Mouse (Mus musculus) C2C12 (cell line): ENCODE measurements at regions not wholly inside any gene's neighbourhood (a gene's known extent, or its start where the extent isn't known, plus 50 kb on each side); places are given as distances from the start of the nearest gene placed in this dataset.

Source experiments
- H3K27me3 ChIP-seq: one replicate; pipeline ENCODE4 v1.6.1; 2011; ENCODE audit not compliant: control insufficient read depth, insufficient read depth, insufficient read length
- H3K36me3 ChIP-seq: one replicate; pipeline ENCODE4 v1.6.1; 2011; ENCODE audit not compliant: control insufficient read depth, insufficient read depth
- H3K4me3 ChIP-seq: one replicate; pipeline ENCODE4 v1.5.1; 2011; ENCODE audit warnings: mild to moderate bottlenecking, control low read depth; ENCODE audit not compliant: poor library complexity, insufficient read depth, severe bottlenecking
- H3K79me2 ChIP-seq: one replicate; pipeline ENCODE4 v1.6.1; 2011; ENCODE audit not compliant: control insufficient read depth, insufficient read depth
- H3K79me3 ChIP-seq: one replicate; pipeline ENCODE4 v1.6.1; 2011; ENCODE audit warnings: low read depth, control low read depth
- H3ac ChIP-seq: one replicate; pipeline ENCODE3; 2011; ENCODE audit warnings: low read depth; ENCODE audit not compliant: control insufficient read depth, insufficient read length
- CEBPB ChIP-seq: IDR thresholded peaks from one replicate; pipeline ENCODE4 v1.6.1; 2011; ENCODE audit warnings: low read depth, mild to moderate bottlenecking, control low read depth, moderate library complexity
- CTCF ChIP-seq: IDR thresholded peaks from one replicate; pipeline ENCODE4 v1.5.1; 2011; ENCODE audit not compliant: control insufficient read depth, insufficient read depth, insufficient read length
- FOSL1 ChIP-seq: IDR thresholded peaks from one replicate; pipeline ENCODE4 v1.8.0; 2011; ENCODE audit warnings: mild to moderate bottlenecking, low read length; ENCODE audit not compliant: poor library complexity, insufficient read depth, severe bottlenecking
- MAX ChIP-seq: IDR thresholded peaks from one replicate; pipeline ENCODE4 v1.6.1; 2011; ENCODE audit warnings: mild to moderate bottlenecking, control low read depth
- MYOD1 ChIP-seq: IDR thresholded peaks from one replicate; pipeline ENCODE4 v1.6.1; 2011; ENCODE audit warnings: low read depth; ENCODE audit not compliant: control insufficient read depth, insufficient read length
- MYOG ChIP-seq: IDR thresholded peaks from one replicate; pipeline ENCODE4 v1.6.1; 2011; ENCODE audit not compliant: control insufficient read depth, insufficient read length; ENCODE audit errors: extremely low read depth
- USF1 ChIP-seq: IDR thresholded peaks from one replicate; pipeline ENCODE4 v1.6.1; 2011; ENCODE audit warnings: low read depth, mild to moderate bottlenecking, control low read depth, moderate library complexity

GRCm38 (mm10) chr11:112449632-112450031 is 332.4 kb upstream of the Sox9 start:
- Histone ChIP-seq H3K36me3 (no peaks in the 10 kb centered on the region), H3K4me3 (no peak overlapping the region), H3K27me3 (no peaks in the 10 kb centered on the region), H3ac (no peak overlapping the region), H3K79me3 (no peaks in the 10 kb centered on the region), H3K79me2 (no peaks in the 10 kb centered on the region)
- TF ChIP-seq USF1 (no peak), CEBPB (no peak)

GRCm38 (mm10) chr11:112450227-112450626 is 331.8 kb upstream of the Sox9 start:
- Histone ChIP-seq H3K36me3 (no peaks in the 10 kb centered on the region), H3K4me3 (no peak overlapping the region)

GRCm38 (mm10) chr11:112458075-112458474 is 323.9 kb upstream of the Sox9 start:
- no peaks in the 10 kb centered on the region for H3K79me2 ChIP-seq
- H3K4me3 ChIP-seq: no peak overlapping the region
- TF ChIP-seq MYOG: no peak
- no peak for TF ChIP-seq FOSL1
- TF ChIP-seq MAX: no peak
- no peak for TF ChIP-seq USF1
- TF ChIP-seq CEBPB: no peak
- no peak for TF ChIP-seq CTCF
- no peaks in the 10 kb centered on the region for H3K27me3 ChIP-seq
- no peaks in the 10 kb centered on the region for H3K79me3 ChIP-seq
- no peak overlapping the region for H3ac ChIP-seq
- H3K36me3 ChIP-seq: no peaks in the 10 kb centered on the region

More at GRCm38 (mm10) chr11:112450227-112450626, 331.8 kb upstream of the Sox9 start:
- no peaks in the 10 kb centered on the region for H3K27me3 ChIP-seq
- H3K79me3 ChIP-seq: no peaks in the 10 kb centered on the region
- TF ChIP-seq MYOG (no peak), CTCF (no peak), USF1 (no peak), MAX (no peak), CEBPB (no peak), FOSL1 (no peak), MYOD1 (no peak)
- H3ac ChIP-seq: no peak overlapping the region
- H3K79me2 ChIP-seq: no peaks in the 10 kb centered on the region

GRCm38 (mm10) chr11:112463121-112463520 is 318.9 kb upstream of the Sox9 start:
- no peaks in the 10 kb centered on the region for H3K79me3 ChIP-seq
- no peak for TF ChIP-seq CEBPB
- no peak for TF ChIP-seq MYOD1
- TF ChIP-seq USF1: no peak
- H3K27me3 ChIP-seq: no peaks in the 10 kb centered on the region
- no peaks in the 10 kb centered on the region for H3K79me2 ChIP-seq
- no peak overlapping the region for H3ac ChIP-seq
- no peaks in the 10 kb centered on the region for H3K36me3 ChIP-seq
- no peak overlapping the region for H3K4me3 ChIP-seq

- H3K4me3 ChIP-seq: no peak overlapping the region
- TF ChIP-seq CTCF (no peak), MAX (no peak), MYOG (no peak), USF1 (no peak), CEBPB (no peak), MYOD1 (no peak), FOSL1 (no peak)
- no peaks in the 10 kb centered on the region for H3K79me3 ChIP-seq
- H3K79me2 ChIP-seq: no peaks in the 10 kb centered on the region
- no peak overlapping the region for H3ac ChIP-seq
- no peaks in the 10 kb centered on the region for H3K36me3 ChIP-seq
- no peaks in the 10 kb centered on the region for H3K27me3 ChIP-seq
Observed at GRCm38 (mm10) chr11:112464386-112464785, 317.6 kb upstream of the Sox9 start.

- Histone ChIP-seq H3K36me3 (no peaks in the 10 kb centered on the region), H3ac (no peak overlapping the region), H3K27me3 (no peaks in the 10 kb centered on the region), H3K79me2 (no peaks in the 10 kb centered on the region), H3K79me3 (no peaks in the 10 kb centered on the region), H3K4me3 (no peak overlapping the region)
- TF ChIP-seq FOSL1 (peak; percentile 91), MYOG (no peak), CTCF (no peak), MAX (no peak), USF1 (no peak), MYOD1 (peak; percentile 24), CEBPB (no peak)
Observed at GRCm38 (mm10) chr11:112470336-112470735, 311.7 kb upstream of the Sox9 start.

- H3K79me2 ChIP-seq: no peaks in the 10 kb centered on the region
- H3K36me3 ChIP-seq: no peaks in the 10 kb centered on the region
- H3ac ChIP-seq: no peak overlapping the region
- no peak overlapping the region for H3K4me3 ChIP-seq
- no peaks in the 10 kb centered on the region for H3K79me3 ChIP-seq
- TF ChIP-seq MAX: no peak
- no peak for TF ChIP-seq FOSL1
- no peak for TF ChIP-seq CTCF
- no peak for TF ChIP-seq MYOG
- TF ChIP-seq MYOD1: no peak
- no peak for TF ChIP-seq USF1
- TF ChIP-seq CEBPB: no peak
- H3K27me3 ChIP-seq: no peaks in the 10 kb centered on the region
Observed at GRCm38 (mm10) chr11:112473237-112473636, 308.8 kb upstream of the Sox9 start.
